Mouse (Mus musculus) liver, postnatal 0 days (tissue): ENCODE measurements at regions not wholly inside any gene's neighbourhood (a gene's known extent, or its start where the extent isn't known, plus 50 kb on each side); places are given as distances from the start of the nearest gene placed in this dataset.

Experiments used
- ATAC-seq: fragments of 200-750 bp; cut with Nextera tagmentation; 2 replicates; pipeline ENCODE4 v1.8.0; 2017; ENCODE audit warnings: mild to moderate bottlenecking, moderate library complexity
- DNase-seq: peaks from one replicate; pipeline ENCODE4 v3.0.0-alpha.2; 2016
- H3K27ac ChIP-seq: fragments of 300-500 bp; sonication (generic); 2 replicates; pipeline ENCODE4 v1.5.1; 2014; ENCODE audit warnings: antibody characterized with exemption, moderate library complexity, mild to moderate bottlenecking, low read depth
- H3K27me3 ChIP-seq: fragments of 300-500 bp; sonication (generic); 2 replicates; pipeline ENCODE4 v1.6.1; 2014; ENCODE audit warnings: low read length, control low read depth, mixed read lengths; ENCODE audit not compliant: insufficient read depth
- H3K36me3 ChIP-seq: fragments of 300-500 bp; sonication (generic); replicated peaks from 2 replicates; pipeline ENCODE4 v1.6.1; 2014; ENCODE audit warnings: mild to moderate bottlenecking, control low read depth, low read length, moderate library complexity, mixed read lengths; ENCODE audit not compliant: insufficient read depth
- H3K4me1 ChIP-seq: fragments of 300-500 bp; sonication (generic); 2 replicates; pipeline ENCODE4 v1.6.1; 2014; ENCODE audit warnings: antibody characterized with exemption, mild to moderate bottlenecking, control low read depth; ENCODE audit not compliant: insufficient read depth
- H3K4me2 ChIP-seq: fragments of 300-500 bp; sonication (generic); 2 replicates; pipeline ENCODE4 v1.6.1; 2014; ENCODE audit warnings: low read depth, mild to moderate bottlenecking, low read length, moderate library complexity, mixed read lengths
- H3K4me3 ChIP-seq: fragments of 300-500 bp; sonication (generic); 2 replicates; pipeline ENCODE4 v1.5.1; 2014; ENCODE audit warnings: low read depth, low read length
- H3K9ac ChIP-seq: fragments of 300-500 bp; sonication (generic); replicated peaks from 2 replicates; pipeline ENCODE4 v1.6.1; 2014; ENCODE audit warnings: mild to moderate bottlenecking, moderate library complexity
- H3K9me3 ChIP-seq: fragments of 300-500 bp; sonication (generic); 2 replicates; pipeline ENCODE4 v1.6.1; 2016; ENCODE audit warnings: mild to moderate bottlenecking, control low read depth, low read length, mixed read lengths
- CTCF ChIP-seq: sonication (generic); IDR thresholded peaks from 2 replicates; pipeline ENCODE4 v1.5.1; 2016; ENCODE audit warnings: antibody characterized with exemption, low read depth
- EP300 ChIP-seq: IDR thresholded peaks from 2 replicates; pipeline ENCODE4 v1.6.1; 2016; ENCODE audit warnings: antibody characterized with exemption, low read depth, mild to moderate bottlenecking
- WGBS: fragments of 180-500 bp; shearing (Covaris S2); extraction: QIAGEN DNeasy Blood & Tissue Kit; methylation state at CpG from one replicate; pipeline ENCODE4 v1.1.7; 2014; ENCODE audit not compliant: insufficient replicate concordance; 5-methylcytosine and 5-hydroxymethylcytosine counted together

DNA sequence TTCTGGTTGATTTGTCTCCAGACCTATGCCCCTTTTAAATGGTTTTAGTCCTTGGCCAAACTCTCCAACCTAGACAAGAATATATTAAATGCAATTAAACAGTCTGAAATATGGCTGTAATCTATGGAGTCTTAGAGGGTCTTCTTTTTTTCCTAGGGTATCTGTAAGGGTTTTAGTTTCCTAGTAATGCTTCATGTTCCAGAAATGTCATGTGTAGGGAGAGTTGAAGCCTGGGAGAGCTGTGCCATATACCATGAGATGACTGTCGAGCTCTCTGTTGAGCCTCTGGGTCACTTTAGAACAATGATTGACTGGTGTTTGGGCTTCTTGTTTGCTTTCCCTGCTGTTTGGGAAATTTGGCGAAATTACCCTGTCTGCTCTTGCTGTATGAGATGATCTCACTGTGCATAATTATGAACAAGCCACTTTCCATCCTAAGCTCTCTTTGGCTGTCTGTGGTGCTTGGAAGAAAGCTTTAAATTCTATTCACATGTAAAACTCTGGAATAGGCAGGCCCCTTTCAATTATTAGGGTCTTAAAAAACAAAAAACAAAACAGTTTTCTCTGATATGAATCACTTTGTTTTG is 74.9 kb upstream of the Pld5 start:
- H3K36me3 ChIP-seq: no peaks in the 10 kb centered on the region
- H3K4me2 ChIP-seq: no peak overlapping the region
- H3K4me1 ChIP-seq: no peaks in the 10 kb centered on the region
- H3K27ac ChIP-seq: no peak overlapping the region
- H3K27me3 ChIP-seq: no peaks in the 10 kb centered on the region
- WGBS: 43% methylated on average over 2 of the region's 2 CpGs
- no peaks in the 10 kb centered on the region for H3K9me3 ChIP-seq
- TF ChIP-seq CTCF: no peak
- no peak for TF ChIP-seq EP300
- DNase-seq (no peak), ATAC-seq (no peak)
- no peak overlapping the region for H3K4me3 ChIP-seq
- H3K9ac ChIP-seq: no peak overlapping the region

DNA sequence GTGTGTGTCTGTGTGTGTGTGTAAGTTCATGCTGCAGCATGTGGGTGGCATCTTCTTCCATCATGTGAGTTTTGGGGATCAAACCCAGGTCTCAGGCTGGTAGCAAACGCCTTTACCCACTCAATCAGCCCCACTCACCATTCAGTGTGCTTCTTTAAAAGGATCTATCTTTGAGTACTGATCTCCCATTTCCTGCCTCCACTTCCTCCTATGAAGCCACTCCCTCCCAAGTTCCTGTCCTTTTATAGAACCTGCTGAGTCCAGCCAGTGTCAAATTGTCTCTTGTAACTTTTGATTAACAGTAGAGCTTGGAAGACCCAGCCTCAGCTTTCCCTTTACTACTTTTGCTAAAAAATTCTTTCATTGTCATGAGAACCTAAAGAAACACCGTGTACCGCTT is 73.0 kb upstream of the Pld5 start:
- DNase-seq (no peak), ATAC-seq (no peak)
- no peaks in the 10 kb centered on the region for H3K27me3 ChIP-seq
- TF ChIP-seq EP300 (no peak), CTCF (no peak)
- H3K4me1 ChIP-seq: no peaks in the 10 kb centered on the region
- H3K36me3 ChIP-seq: no peaks in the 10 kb centered on the region
- H3K27ac ChIP-seq: no peak overlapping the region
- no peak overlapping the region for H3K4me2 ChIP-seq
- H3K4me3 ChIP-seq: no peak overlapping the region
- H3K9me3 ChIP-seq: no peaks in the 10 kb centered on the region
- WGBS: 53% methylated on average over 3 of the region's 3 CpGs
- no peak overlapping the region for H3K9ac ChIP-seq

DNA sequence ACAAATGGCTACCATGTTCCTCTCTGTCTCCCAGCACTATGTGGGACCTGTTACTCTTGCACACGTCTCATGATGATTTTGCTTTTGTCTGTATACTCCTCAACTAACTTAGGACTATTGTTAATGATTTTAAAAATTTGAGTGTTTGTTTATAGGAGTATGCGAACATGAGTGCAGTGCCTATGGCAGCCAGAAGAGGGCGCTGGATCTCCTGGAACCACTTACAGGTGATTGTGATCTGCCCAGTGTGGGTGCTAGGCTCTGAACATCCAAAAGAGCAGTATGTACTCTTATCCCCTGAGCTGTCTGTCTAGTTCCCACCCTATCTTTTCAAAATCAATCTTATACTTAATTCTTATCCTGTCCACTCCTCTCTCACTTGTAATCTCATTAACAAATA is 56.2 kb upstream of the Pld5 start:
- Histone ChIP-seq H3K36me3 (no peaks in the 10 kb centered on the region), H3K4me3 (no peak overlapping the region), H3K9ac (no peak overlapping the region), H3K9me3 (no peaks in the 10 kb centered on the region), H3K4me1 (no peaks in the 10 kb centered on the region), H3K27ac (no peak overlapping the region), H3K4me2 (no peak overlapping the region), H3K27me3 (no peaks in the 10 kb centered on the region)
- TF ChIP-seq CTCF (peak; percentile 27), EP300 (no peak)
- 59% methylated on average over 3 of the region's 3 CpGs for WGBS
- ATAC-seq (no peak), DNase-seq (no peak)
